Mouse (Mus musculus) kidney, adult 2 months (tissue): Measurements from ENCODE around the gene Krtcap2. TPM values are rescaled to one million over a fixed set of nuclear protein-coding genes. Genes with fewer than 3 reads are reported as not detected.

Source experiments
- DNase-seq: peaks from one replicate; pipeline ENCODE4 v3.0.0; 2021
- H3K27ac ChIP-seq: fragments of 200-500 bp; 2 replicates; pipeline ENCODE4 v1.5.1; 2012; ENCODE audit warnings: low read depth, low read length, control low read depth, inconsistent platforms; ENCODE audit not compliant: insufficient read depth
- H3K27me3 ChIP-seq: fragments of 200-500 bp; replicated peaks from 2 replicates; pipeline ENCODE4 v1.6.1; 2012; ENCODE audit warnings: mild to moderate bottlenecking, moderate library complexity, low read length, inconsistent platforms; ENCODE audit not compliant: control insufficient read depth, insufficient read depth
- H3K36me3 ChIP-seq: fragments of 200-500 bp; 2 replicates; pipeline ENCODE4 v1.6.1; 2012; ENCODE audit warnings: mild to moderate bottlenecking, moderate library complexity, low read length, inconsistent platforms; ENCODE audit not compliant: control insufficient read depth, insufficient read depth
- H3K4me1 ChIP-seq: fragments of 200-500 bp; 2 replicates; pipeline ENCODE4 v1.6.1; 2011; ENCODE audit warnings: low read length; ENCODE audit not compliant: control insufficient read depth, insufficient read depth
- H3K4me3 ChIP-seq: fragments of 200-500 bp; 2 replicates; pipeline ENCODE4 v1.5.1; 2011; ENCODE audit warnings: mild to moderate bottlenecking, low read depth, low read length, control low read depth; ENCODE audit not compliant: insufficient read depth
- CTCF ChIP-seq: fragments of 200-500 bp; conservative IDR thresholded peaks from 2 replicates; pipeline ENCODE4 v1.5.1; 2011; ENCODE audit warnings: low read depth, mild to moderate bottlenecking, control low read depth, low read length, moderate library complexity, mixed read lengths; ENCODE audit not compliant: insufficient read depth, insufficient read length
- POLR2A ChIP-seq: fragments of 200-500 bp; IDR thresholded peaks from one replicate; pipeline ENCODE4 v1.6.1; 2011; ENCODE audit warnings: low read depth, low read length, control low read depth
- WGBS: fragments of 180-500 bp; shearing (Covaris S2); methylation state at CpG from one replicate; pipeline ENCODE4 v1.1.7; 2018; 5-methylcytosine and 5-hydroxymethylcytosine counted together
- polyA plus RNA-seq: library from polyadenylated mRNA; depleted of rRNA; stranded (reverse); fragments of >200 nt; gene quantifications from 2 replicates; pipeline ENCODE4 v1.2.3, GENCODE M21; 2012

Gene Krtcap2
- polyA plus RNA-seq, 1 experiment: 142 TPM

GRCm38 (mm10) chr3:89225321-89225815, 20.4 kb upstream of the Krtcap2 start:
- no peaks in the 10 kb centered on the region for H3K27me3 ChIP-seq
- H3K36me3 ChIP-seq: no peaks in the 10 kb centered on the region
- 84% methylated on average over 12 of the region's 12 CpGs for WGBS
- H3K27ac ChIP-seq: no peak overlapping the region
- TF ChIP-seq CTCF: no peak
- no peak for TF ChIP-seq POLR2A
- DNase-seq: no peak
- no peak overlapping the region for H3K4me3 ChIP-seq
- peaks cover 9% of the 10 kb centered on the region; the same call in 1 of the 2 replicates for H3K4me1 ChIP-seq

- H3K4me1 ChIP-seq: peaks cover 9% of the 10 kb centered on the region; the same call in 1 of the 2 replicates
- H3K27me3 ChIP-seq: no peaks in the 10 kb centered on the region
- H3K36me3 ChIP-seq: no peaks in the 10 kb centered on the region
- no peak overlapping the region for H3K27ac ChIP-seq
- WGBS: 83% methylated on average over 4 of the region's 4 CpGs
- H3K4me3 ChIP-seq: no peak overlapping the region
- DNase-seq: no peak
- no peak for TF ChIP-seq CTCF
- TF ChIP-seq POLR2A: no peak
These were observed 19.8 kb upstream of the Krtcap2 start for GRCm38 (mm10) chr3:89225918-89226317.

- DNase-seq: peak; percentile 55
- Histone ChIP-seq H3K27ac (no peak overlapping the region), H3K4me3 (no peak overlapping the region), H3K4me1 (peaks cover 9% of the 10 kb centered on the region; the same call in 1 of the 2 replicates), H3K27me3 (no peaks in the 10 kb centered on the region), H3K36me3 (no peaks in the 10 kb centered on the region)
- TF ChIP-seq POLR2A (no peak), CTCF (no peak)
- 63% methylated on average over 11 of the region's 11 CpGs for WGBS
These were observed 19.4 kb upstream of the Krtcap2 start for GRCm38 (mm10) chr3:89226361-89226760.

GRCm38 (mm10) chr3:89226900-89227299, 18.9 kb upstream of the Krtcap2 start, which contains the start of gene Mtx1:
TSS of gene Mtx1 (minus strand) at chr3:89227088.
- Histone ChIP-seq H3K36me3 (no peaks in the 10 kb centered on the region), H3K27ac (peak within 1 kb of the TSS; percentile 95)

GRCm38 (mm10) chr3:89227307-89228179, 18.2 kb upstream of the Krtcap2 start:
- no peaks in the 10 kb centered on the region for H3K27me3 ChIP-seq
- peaks cover 9% of the 10 kb centered on the region; the same call in 1 of the 2 replicates for H3K4me1 ChIP-seq
- H3K27ac ChIP-seq: peak overlapping the region; percentile 95
- peak overlapping the region; percentile 42 for H3K4me3 ChIP-seq
- WGBS: 5% methylated on average over 41 of the region's 41 CpGs
- TF ChIP-seq CTCF (no peak), POLR2A (peak; percentile 16)
- peak; percentile 93 for DNase-seq
- H3K36me3 ChIP-seq: no peaks in the 10 kb centered on the region

More at GRCm38 (mm10) chr3:89226900-89227299, 18.9 kb upstream of the Krtcap2 start, which contains the start of gene Mtx1:
- Histone ChIP-seq H3K4me3 (peak within 1 kb of the TSS; percentile 42), H3K4me1 (peaks cover 9% of the 10 kb centered on the region; the same call in 1 of the 2 replicates), H3K27me3 (no peaks in the 10 kb centered on the region)
- TF ChIP-seq CTCF: no peak
- TF ChIP-seq POLR2A: no peak
- no peak for DNase-seq
- WGBS: 20% methylated on average over 21 of the region's 21 CpGs

- TF ChIP-seq CTCF (peak; percentile 95), POLR2A (no peak)
- Histone ChIP-seq H3K27me3 (no peaks in the 10 kb centered on the region), H3K36me3 (no peaks in the 10 kb centered on the region), H3K4me1 (peaks cover 9% of the 10 kb centered on the region; the same call in 1 of the 2 replicates), H3K27ac (peak overlapping the region; percentile 95), H3K4me3 (peak overlapping the region; percentile 73)
- peak; percentile 95 for DNase-seq
- under 1% methylated on average over 20 of the region's 20 CpGs for WGBS
These were observed 17.6 kb upstream of the Krtcap2 start for GRCm38 (mm10) chr3:89228180-89228549.

- no peaks in the 10 kb centered on the region for H3K36me3 ChIP-seq
- 39% methylated on average over 10 of the region's 10 CpGs for WGBS
- H3K27ac ChIP-seq: peak within 1 kb of the TSS; percentile 95
- peaks cover 9% of the 10 kb centered on the region; the same call in 1 of the 2 replicates for H3K4me1 ChIP-seq
- peak; percentile 57 for TF ChIP-seq POLR2A
- TF ChIP-seq CTCF: no peak
- no peaks in the 10 kb centered on the region for H3K27me3 ChIP-seq
- H3K4me3 ChIP-seq: peak within 1 kb of the TSS; percentile 73
- DNase-seq: peak; percentile 49
These were observed 16.9 kb upstream of the Krtcap2 start, which contains the start of gene Muc1 for GRCm38 (mm10) chr3:89228836-89229235. TSS of gene Muc1 (plus strand) at chr3:89229057.
